Mouse (Mus musculus) fibroblast of lung, adult 2 months (primary cell): ENCODE measurements at regions not wholly inside any gene's neighbourhood (a gene's known extent, or its start where the extent isn't known, plus 50 kb on each side); places are given as distances from the start of the nearest gene placed in this dataset.

Source experiments
- DNase-seq: peaks from one replicate; pipeline ENCODE4 v3.0.0-alpha.2; 2011; ENCODE audit warnings: low read depth

DNA sequence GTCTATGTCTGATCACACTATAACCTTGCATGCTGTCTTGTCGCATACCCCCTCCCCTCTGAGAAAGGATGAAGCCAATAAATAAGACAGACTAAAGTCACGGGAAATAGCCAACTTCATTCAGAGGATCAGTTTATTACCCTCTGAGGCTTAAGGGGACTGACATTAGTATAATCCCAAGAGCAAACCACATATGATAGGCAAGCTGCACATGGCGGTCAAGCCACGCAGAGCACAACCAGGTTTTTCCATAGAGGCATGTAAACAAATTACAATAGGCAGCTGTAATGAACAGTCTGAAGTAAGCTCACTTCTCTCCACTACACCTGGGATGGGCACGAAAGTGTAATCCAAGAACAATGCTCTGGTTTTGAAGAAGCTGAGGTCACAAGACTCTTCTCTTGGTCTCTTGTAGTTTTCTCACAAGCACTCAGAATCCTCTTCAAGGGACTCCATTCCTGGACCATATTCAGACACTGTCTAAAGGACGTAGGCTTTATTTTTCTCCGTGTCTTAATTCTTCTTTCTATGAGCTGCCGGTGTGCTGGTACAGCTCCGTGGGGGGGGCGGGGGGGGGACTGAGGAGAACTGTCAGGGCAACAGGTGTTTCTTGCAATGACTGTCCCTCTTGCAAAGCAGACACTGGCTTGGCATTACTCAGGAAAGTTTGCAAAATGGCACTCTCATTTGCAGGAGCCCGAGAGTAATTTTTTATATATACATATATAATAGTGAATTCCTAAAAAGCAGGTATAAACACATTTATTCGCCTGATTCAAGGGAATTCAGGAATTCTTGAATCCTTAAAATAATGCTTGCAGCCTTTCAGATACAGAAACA, 118.4 kb upstream of the Itga4 start:
- no peak for DNase-seq

DNA sequence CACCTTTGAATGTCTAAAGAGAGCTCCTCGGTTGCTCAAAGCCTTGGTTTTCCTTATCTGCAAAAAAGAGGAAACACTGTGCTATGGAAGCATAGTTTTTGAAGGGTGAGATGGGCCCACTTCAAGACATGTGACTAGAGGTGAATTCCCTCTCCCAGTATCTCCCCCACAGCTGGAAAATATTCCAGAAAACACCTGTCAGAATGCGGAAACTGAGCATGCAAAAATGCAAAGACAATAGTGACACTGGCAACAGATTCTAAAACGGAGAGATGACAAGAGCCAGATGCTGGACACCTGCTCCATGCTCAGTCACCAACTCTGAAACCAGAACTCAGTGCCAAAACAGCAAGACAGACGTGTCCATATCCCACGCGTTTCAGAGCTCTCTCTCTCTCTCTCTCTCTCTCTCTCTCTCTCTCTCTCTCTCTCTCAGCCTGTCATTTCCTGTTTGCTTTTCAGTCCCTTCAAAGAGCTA, 117.5 kb upstream of the Itga4 start:
- DNase-seq: no peak

DNA sequence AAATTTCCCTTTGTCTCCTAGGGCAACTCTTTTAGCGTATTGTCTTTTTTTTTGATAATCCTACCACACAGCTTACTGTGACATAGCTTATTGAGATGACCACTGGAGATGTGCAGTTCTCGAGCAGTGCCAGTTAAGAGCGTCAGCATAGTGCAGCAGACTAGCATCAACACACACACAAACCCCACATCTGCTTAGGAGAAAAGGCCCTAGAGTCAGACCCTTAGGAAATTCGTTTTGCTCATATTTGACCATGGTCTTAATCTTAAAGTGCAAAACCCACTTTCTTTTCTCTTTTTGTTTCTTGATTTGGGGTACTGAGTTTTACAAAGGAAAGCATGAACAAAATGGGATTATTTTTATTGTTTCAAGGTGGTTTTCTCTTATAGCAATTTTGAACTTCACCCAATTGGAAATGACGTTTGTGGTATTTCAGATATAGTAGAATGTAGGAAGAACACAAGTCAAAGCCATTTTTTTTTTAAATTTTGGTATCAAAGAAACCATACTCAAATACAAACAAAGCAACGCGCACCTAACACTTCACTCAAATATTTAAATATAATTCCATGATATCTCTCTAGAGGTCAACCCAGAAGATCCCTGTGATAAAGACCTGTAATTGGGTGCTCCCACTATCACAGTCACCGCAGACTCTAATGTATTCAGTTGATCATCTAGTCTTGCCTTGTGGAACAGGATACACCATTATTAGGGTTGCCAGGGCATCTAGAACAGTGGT, 116.7 kb upstream of the Itga4 start:
- DNase-seq: no peak

DNA sequence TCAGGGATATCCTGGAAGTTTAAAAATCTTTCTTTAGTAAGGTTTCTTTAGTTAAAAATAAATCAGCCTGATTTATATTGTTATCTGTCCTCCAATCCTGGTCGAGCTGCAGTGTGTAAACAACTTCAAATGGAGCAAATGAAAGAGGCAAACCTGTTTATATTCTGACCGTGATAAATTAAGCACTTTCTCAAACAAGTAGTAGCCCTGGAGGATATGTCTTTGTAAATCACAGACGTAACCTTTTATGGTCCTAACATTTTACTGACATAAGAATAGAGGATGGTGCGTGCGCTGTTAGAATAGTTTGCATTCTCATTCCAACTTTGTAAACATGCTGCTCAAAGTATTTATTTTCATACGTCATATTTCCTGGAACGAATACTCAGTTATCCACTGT, 113.3 kb upstream of the Itga4 start:
- no peak for DNase-seq

DNA sequence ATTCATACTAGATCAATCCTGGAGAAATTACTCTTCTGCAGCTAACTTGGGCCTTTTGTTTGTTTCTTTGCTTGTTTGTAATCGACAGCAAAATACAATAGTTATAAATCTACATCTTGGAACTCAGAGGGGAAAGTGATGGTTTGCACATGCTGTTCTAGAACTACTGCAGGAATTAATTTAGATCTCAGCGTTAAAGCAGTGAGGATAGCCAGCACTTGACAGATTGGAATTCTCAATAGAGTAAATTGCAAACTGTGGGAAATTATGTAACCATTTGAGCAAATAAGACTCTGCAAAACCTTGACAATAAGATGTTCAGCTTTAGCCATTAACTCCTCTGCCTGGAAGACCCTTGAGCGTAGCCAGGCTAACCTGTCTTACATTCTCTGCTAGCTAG, 112.0 kb upstream of the Itga4 start:
- no peak for DNase-seq

DNA sequence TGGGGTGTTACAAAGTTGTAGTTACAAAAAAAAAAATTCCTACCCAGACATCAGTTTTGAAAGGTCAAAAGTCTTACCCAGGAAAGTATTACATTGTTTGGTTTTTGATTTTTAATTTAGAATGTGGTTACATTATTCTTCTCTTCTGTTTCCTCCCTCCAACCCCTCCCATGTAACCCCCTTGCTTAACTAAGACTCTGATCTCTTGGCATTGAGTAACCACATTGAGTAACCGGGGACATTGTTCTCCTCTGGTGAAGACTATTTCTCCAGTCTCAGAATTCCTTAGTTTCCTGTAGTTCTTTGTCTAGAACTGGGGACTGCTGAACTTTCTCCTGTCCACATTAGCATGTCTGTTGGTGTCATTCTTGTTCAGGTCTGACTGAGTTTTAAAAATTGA, 109.3 kb upstream of the Itga4 start:
- no peak for DNase-seq

DNA sequence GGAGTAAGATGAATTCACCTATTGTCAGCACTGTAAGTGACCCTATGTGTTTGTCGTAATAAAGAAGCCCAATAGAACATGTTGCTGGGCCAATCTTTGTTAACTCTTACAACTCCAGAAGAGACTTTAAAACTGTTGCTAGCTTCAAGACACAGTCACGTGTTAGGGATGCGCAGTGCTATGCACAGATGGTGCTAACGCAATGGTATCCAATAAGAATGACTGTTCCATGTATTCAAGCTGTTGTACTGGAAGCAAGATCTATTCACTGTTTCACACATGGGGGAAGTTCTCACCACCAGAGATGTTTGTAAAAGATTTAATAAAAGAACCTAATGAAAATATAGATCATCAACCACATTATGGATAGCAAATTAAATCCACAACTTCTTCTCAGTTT, 108.7 kb upstream of the Itga4 start:
- no peak for DNase-seq

DNA sequence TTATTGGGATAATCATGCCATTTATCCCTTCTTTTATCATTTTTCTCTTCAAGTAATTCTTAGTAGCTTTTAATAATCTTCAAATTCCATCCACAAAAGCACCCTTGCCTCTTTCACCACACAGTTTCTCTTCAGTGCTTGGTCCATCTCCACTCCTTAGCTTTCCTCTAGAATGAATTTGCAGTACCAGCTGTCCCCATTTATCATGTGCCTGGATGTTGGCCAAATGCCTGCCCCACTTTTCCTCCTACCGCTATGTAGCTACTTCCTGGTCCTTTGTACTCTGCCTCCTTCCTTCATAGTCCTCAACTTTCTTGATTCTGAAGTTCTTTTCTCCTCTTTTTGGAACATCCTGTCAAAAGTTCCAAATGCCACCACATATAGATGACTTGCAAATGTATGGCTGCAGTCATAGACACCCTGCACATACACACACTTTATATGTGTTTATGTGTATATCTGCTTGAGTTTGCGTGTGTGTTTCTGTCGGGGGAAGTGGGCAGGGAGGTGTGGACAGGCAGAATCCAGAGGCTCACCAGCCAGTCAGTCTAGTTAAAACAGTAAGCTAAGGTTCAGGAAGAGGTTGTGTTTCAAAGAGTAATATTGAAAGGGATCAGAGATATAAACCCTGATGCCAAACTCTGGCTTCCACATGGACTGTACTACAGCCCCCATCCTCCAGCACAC, 106.1 kb upstream of the Itga4 start:
- DNase-seq: no peak

DNA sequence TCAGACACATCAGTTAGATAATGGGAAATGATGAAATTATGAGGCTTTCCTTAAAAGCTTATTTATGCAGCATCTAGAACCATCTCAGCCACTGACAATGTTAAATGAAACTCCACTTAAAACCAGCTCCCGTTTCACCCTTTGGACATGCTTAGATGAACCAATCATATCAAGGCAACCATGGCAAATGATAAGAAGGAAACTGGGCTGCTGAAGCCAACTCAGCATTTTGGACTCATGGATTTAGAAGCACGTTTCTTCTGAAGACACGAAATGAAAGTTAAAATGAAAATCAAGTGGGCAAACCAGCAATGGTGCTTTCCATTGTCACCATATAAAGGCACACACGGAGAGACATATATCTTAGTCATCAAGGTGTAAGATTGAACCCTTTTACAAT, 103.6 kb upstream of the Itga4 start:
- no peak for DNase-seq

DNA sequence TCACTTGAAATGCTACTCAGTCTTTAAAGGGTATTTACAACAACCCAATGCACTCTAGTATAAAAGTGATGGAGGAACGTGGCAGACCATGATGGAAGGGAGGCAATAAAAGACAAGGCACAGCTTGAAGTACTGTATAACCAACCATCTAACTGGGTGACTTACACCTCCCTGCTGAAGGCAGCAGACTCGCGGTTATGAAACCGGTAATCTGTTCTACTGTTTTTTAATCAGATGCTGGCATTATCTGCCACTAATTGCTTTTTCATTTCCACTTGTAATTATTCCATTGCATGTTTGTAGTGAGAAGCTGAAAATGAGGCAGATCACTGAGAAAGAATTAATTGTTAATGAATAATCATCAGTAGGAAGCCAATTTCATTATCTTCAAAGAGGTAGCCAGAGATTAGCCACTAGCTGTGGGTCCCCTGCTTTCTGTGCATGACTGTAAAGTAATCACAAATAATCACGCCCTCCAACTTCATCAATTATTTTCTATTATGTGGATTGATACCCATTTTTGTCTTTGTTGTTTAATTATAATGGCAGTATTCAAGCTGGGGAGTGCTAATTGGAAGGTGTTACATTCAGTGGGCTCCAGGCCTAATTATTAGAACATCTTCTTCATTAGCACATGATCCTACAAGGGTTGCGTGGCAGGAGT, 103.1 kb upstream of the Itga4 start:
- DNase-seq: no peak

DNA sequence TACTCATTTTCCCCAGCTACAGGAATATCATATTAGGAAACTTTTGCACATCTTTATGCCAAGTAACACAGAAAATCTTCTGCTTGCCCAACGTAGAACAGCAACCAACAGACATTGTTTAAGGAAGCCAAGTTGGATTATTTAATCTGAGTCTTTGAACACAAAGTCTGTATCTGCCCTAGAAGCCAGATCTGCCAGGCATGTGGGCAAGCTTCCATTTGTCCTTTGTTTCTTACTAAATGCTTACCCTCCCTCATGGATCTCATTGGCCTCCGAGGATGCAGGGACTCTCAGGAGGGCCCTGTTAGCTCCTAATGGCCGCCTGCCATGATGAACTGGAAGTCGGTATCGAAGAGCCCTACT, 102.5 kb upstream of the Itga4 start:
- DNase-seq: no peak

DNA sequence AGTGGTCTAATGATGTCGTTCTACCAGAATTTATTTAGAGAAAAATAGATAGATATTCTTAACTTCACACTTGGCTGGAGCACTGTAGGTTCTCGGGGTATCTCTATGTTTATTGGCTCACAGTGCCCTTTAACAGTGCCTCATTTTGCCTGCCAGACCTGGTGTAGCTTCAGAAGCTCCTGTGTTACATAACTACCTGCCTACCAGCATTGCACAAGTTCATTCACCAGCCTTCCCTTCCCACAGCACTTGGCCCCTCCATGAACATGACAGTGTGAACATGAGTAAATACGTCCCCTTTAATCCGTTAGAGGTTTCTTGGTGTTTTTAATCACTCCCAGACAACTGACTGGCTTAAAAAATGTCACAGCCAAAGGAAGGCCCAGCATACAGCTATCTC, 102.2 kb upstream of the Itga4 start:
- no peak for DNase-seq

DNA sequence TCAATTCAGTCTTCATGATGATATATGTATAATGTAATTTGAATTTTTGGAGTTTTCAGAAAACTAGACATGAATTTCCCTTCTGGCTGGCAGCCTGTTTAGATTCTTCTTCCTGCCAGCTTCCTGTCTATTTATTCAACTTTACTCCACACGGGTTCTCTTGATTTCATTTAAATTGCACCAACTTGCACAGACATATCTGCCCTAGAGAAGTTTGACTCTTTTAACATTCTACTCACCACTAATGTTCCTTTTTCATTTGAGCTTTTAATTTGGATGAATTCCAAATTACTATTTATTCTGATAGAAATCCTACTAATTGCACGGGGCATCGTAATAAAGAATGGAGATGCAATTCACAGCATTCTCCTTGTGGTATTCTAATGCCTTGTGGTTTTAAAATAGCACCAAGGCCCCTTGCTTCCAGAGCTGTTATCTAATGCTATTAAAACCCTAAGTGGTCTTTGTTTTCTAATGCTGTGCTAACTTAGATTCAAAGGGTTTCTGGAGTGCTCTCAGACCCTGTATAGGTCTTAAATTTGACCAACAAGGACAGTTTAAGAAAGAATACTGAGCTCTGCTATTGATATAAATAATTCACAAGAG, 96.7 kb upstream of the Itga4 start:
- no peak for DNase-seq

DNA sequence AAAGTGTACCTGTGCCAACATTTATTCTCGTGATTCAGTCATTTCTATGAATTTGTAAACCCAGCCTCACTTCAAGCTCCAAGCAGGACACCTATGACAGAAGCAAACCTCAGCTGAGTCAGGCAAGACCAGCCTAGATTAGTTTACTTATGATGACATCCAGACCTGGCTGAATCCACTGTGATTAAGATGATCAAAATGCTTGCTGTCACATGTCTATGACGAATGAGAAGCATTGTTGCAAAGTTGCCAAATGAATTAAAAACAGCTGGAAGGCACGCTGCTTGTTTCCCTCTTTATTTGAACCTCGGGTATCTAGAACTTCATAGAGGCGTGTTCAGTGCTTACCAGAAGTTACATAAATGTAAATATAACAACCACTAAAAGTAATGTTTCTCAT, 95.9 kb upstream of the Itga4 start:
- DNase-seq: peak; percentile 18

DNA sequence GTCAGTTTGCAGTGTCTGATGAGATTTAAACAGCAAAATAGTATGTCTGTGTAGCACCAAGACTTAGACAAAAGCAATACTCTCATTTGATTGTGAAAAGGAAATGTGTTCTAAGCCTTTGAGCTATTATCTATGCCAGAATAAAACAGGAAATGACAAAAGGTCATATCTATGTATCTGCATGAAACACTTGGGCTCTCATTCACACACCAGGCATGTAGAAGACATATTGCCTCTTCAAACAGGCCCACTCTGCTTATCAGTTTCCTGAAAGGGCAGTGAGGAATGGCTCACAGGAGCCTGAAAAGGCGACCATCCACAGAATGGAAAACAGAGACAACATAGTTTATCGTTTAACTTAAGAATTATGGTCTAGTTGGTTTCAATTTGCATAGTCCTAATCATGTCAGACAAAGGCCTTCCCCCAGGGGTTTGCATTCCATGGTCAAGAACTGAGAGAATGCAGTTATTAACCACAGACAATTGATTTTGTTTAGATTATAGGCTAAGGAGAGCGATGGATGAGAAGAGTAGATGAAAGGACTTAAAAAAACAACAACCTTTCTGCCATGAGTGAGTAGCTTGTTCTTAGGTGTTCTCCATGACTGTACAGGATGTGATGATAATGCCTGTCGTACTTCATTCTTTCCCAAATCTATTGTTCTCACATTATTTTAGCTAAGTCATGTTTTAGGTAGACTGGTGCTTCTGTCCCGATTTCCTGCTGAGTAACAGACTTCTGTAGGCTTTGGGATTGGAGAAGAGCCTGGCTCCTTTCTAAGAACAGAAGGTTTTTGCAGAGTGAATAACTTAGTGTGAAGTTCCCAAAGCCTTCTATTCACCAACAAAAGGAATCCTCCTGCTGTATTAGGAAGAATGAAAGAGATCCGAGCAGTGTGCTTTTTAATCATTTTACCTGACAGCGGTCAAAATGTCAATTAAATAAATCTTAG, 82.0 kb upstream of the Itga4 start:
- no peak for DNase-seq

DNA sequence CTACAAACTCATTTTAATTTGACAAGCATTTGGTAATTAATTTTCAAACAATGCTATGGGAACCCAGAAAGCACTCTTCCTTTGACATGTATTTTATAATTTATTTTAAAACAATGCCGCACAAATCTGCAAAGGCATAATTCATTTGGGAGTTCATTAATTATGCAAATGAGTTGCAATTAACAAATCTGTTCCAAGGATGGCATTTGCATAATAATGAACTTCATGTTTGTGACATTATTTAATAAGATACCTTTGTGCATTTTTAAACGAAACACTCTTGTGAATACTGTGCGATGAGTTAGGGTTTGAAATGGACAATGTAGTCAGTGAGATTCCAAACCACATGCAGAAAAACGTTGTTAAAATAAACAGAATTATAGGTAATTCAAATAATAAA, 80.9 kb upstream of the Itga4 start:
- DNase-seq: no peak

DNA sequence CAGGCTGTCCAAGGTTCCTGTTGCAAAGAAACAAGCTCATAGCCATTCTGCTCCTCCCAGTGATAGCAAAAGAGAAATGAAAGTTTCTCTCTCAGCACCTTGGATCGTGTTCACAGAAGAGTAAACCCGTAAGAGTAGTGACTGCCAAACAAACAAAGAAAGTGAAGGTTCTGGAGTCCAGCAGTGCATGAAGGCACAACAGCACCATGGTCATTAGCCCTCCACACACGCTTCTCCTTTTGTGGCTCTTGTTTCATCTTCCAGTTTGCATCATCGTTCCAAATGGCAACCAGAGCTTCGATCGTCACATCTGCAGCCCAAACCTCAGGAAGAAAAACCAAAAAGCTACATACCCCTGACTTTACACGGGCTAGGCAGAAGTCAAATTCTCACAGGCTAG, 74.4 kb upstream of the Itga4 start:
- DNase-seq: no peak

DNA sequence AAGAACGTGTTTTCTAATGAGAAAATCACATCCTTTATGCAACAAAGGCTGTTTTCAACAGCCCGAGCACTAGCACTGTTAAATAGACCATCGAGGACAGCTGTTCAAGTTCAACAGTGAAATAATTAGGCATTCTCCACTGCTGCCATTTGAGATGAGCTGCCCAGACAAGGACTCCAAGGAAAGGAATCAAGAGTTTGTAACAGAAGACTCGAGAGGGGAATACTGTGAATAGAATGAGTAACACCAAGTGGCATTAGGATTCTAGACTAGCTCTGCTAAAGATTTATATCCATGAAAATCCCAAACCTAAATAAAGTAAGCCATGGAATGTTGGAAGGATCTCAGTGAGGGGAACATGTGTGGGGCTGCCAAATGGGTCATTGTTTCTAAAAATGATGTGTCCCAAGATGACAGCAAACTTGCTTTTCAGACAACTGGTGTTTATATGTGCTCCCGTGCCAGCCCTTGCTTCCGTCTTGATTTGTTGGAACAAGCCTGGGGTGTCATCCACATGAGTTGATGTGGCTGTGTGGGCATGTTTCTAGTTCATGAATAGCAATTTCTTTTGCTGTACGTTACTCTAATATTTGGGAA, 72.1 kb upstream of the Itga4 start:
- no peak for DNase-seq

DNA sequence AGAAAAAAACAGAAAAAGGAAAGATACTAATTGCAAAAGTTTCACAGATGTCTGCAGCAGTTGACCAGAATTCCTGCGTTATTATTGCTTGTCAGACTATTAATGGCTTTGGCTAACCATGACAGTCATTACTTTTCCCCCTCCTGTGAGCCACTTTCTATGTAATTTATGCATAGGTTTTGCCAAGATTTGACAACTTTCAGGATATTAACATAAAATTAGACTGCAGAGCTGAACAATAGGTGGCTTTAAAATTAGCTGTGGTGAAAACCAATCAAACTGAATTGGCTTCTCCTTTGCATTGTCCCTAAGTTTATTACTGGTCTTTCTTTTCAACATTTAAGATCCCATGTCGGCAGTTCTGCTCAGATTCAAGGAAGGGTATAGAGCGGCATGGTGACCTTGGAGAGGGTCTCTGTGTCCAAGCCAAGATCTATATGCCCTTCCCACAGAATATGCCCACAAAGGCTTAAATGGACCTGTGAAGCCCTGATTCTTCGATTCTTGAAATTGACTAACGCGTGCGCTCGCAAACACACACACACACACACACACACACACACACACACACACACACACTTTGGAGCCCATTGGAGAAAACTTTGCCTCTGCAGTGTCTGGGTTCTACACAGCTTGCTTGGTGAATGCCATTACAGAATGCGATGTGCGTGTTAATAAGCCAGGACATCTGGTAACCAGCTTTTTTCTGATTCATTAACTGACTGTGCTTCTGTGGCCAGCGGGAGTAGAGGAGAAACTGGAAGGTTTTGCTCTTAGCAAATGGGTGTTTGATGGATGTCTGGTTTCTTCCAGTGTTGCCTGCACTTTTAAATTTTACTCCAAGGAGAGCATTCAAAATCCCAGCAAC, 69.8 kb upstream of the Itga4 start:
- no peak for DNase-seq

DNA sequence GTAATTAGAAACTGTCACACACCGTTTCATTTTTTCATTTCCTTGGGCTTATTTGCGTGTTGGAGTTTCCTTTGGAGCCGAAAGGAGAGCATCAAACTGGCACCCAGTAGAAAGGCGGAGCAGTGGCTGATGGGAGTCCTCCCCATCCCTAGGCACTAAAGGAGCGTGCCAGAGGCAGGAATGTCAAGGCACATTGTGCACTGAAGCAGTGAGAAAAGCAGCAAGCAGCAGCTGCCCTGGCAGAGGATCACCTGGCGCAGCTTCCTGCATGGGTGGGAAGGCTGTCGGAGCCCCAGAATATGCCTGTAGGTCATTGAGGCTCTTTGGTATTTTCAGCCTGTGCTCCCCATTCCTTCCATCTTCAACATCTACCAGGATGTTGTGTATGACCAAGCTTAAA, 68.3 kb upstream of the Itga4 start:
- no peak for DNase-seq
